Mouse (Mus musculus): ENCODE measurements around the gene Sh3bgr. TPM values are rescaled to one million over a fixed set of nuclear protein-coding genes. Genes with fewer than 3 reads are reported as not detected.

The Sh3bgr gene
- polyA plus RNA-seq (2012; rRNA removed; ENCODE audit: low replicate concordance), result 3.6 and 45.7 TPM in 2 replicates

DNA sequence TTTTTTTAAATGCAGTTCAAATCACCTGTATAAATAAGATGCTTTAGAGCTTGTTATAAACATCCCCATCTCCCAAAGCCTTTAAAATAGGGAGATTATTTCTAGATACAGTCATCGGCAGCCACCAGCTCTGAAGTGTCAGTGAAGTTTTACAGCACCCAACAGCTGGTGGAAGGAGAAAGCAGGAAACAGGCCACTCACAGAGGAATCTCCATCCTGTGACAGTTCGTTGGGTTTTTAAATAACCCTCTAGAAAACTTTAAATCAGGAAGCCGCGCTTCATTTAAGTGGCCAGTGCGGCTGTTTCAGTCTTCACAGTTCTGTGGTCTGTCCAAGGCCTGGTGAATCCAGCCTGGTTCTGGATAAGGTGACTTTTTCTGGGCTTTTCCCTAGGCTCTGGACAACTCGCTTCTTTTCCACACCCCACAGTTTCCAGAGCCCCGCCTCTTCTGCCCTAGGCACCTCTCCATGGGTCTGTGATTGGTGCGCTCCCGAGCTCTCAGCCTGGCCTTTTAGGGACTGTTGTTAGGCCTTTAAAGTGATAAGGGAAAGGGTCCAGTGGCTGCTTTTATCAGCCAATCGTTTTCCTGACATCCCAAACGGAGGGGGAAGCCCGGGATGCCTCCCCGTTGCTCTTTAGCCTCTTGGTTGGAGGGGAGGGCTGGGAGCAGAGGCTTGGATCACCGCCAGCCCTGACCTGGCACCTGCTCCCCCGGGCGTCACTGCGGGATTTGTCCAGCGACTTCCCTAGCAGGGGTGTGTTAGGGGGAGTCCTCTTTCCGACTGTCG is at the start of gene Sh3bgr:
Sh3bgr (plus strand) TSS at position 538 of the 789 bp plus-strand sequence.

DNA sequence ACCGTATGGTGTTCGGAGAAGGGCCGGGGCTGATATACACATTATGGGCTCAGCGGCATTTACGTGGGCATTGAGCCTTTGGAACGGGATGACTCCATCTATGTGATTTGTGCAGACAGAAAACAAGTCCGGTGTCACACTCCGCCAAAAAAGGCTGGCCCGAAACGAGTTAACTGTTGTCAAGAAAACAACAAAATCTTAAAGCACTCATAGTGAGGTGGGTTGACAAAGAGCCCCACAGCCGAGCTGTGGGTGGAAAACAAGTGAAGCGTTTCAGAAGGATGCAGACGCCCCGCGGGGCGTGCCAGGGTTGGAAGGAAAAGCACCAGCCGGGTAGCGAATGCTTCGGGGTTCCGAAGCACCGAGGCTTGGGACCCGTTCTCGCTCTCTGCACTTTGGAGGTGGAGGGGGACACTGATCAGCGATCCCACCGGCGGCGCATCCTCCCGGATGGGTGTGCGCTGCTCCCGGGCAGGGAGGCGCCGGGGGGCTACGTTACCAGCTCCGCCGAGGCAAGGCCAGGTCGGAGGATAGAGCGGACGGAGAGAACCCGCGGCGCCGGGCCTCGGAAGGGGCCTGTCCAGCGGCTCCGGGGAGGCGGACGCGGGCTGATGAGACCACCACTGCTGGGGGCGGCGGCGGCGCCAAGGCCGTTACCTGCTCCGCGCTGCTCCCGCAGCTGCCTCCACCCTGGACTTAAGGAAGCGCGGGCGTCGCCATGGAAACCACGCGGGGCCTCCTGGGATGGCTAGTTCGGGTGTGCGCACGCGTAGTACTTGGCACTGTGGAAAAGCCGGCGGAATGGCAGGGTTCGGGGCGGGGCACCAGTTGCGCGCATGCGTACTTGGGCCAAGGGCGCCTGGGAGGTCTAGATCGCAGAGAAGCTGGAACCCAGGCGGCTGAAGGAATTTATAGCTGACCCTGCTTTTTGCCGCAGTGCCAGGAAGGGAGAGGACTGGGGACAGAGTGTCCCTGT is 8.4 kb upstream of the Sh3bgr start, which contains the start of gene Lca5l:
Lca5l (minus strand) TSS at position 741 of the 976 bp plus-strand sequence.

DNA sequence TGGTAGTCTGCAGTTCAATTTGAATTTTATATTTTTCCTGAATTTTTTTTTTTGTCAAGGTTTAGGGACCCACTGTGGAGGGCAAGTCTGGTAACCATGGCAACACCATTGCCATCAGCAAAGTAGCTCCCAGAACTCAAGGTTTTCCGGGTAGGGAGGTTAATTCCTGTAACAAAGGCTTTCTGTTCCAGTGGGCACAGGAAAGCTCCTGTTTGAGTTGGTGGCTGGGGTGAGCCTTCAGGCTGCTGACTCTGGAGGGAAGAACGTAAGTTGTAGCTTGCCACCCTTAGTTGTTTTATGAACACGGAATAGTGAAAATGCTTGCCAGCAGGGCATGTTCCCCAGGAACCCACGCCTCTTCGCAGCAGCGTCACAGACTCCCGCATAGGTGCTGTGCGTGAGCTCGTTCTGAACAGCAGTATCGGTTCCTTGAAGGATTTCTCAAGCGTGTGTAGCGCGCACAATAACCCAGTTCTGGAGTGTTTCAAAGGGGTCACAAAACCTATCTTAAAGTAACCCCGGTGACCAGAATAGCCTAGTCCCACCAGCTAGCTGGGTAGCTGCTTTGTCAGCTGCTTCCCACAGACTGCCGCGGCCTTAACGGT is 35.2 kb downstream of the Sh3bgr start, which contains the start of gene B3galt5:
B3galt5 (plus strand) TSS at position 436 of the 605 bp plus-strand sequence.

Other genes starting within 250 kb of the Sh3bgr start
- 26.2 and 34.6 TPM in 2 replicates for gene Psmg1, start 209.5 kb upstream of the Sh3bgr start, polyA plus RNA-seq (2012; rRNA removed; ENCODE audit: low replicate concordance)
- 18.6 and 44.4 TPM in 2 replicates for gene Brwd1, start 117.9 kb upstream of the Sh3bgr start, polyA plus RNA-seq (2012; rRNA removed; ENCODE audit: low replicate concordance)
- 19.6 and 51.5 TPM in 2 replicates for gene Hmgn1, start 72.7 kb upstream of the Sh3bgr start, polyA plus RNA-seq (2012; rRNA removed; ENCODE audit: low replicate concordance)
- 51.8 and 98.1 TPM in 2 replicates for gene Wrb, start 55.0 kb upstream of the Sh3bgr start, polyA plus RNA-seq (2012; rRNA removed; ENCODE audit: low replicate concordance)
- gene Lca5l, start 8.2 kb upstream of the Sh3bgr start, polyA plus RNA-seq (2012; rRNA removed; ENCODE audit: low replicate concordance), result 0.47 and 1.4 TPM in 2 replicates
- 0.09 TPM in 1 of 2 replicates, not detected in the other for gene B3galt5, start 35.4 kb downstream of the Sh3bgr start, polyA plus RNA-seq (2012; rRNA removed; ENCODE audit: low replicate concordance)
- gene Itgb2l, start 243.2 kb downstream of the Sh3bgr start, polyA plus RNA-seq (2012; rRNA removed; ENCODE audit: low replicate concordance), result 0.06 TPM in 1 of 2 replicates, not detected in the other